Mouse (Mus musculus): ENCODE measurements around the gene Flrt1.
"Not testable (repeated sequence)": the region's sequence is repeated elsewhere in the genome, so short reads cannot be mapped to it uniquely, and the experiment has no call there.

Gene Flrt1

DNA sequence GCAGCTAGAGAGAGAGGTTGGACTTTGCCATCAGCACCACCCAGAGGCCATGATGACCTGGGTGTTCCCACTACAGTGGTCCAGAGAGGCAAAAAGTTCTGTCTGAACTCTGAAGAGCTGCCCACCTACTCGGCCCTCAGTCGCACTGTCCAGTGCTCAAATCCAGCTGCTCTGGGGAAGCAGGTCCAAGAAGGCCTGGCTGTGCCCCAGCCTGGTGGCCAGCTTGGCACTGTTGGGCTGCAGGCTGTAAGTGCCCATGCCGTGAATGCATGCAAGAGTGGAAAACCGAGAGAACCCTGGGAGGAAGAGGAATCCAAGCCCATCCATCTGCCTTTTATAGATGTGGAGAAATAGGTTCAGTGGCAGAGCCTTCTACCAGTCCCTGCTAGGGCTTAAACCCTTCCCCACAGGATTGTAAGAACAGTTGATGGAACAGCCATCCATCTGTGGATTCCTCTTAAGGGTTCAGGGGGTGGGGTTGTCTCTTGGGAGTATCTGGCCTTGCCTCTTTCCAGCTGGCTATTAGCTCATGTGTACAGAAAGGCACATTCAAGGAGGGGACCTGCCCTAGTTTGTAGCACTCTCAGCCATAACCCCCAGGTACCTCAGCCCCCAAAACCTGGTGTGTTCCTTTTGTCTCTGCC, 2.1 kb downstream of the Flrt1 start:
- no peak for DNase-seq (ENCODE audit: low spot score in 2 of 2)

DNA sequence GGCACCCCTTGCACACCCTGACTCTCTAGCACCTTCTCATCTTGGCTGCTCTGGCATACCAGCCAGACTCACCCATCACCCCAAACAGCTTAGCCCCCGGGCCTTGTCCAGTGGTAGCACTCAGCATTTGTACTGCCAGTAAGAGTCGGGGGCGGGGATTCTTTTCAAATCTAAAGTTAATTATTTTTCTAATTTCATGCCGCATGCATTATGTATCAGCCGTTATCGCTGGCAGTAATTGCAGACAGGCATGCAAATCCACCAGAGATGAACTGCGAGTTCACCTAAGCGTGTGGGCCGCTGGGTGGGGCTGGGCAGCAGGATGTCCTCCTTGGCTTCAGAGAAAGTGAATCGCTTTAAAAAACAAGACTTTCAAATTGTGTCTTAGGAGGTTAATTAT, 3.5 kb downstream of the Flrt1 start:
- DNase-seq (ENCODE audit: low spot score in 2 of 2), result no peak

DNA sequence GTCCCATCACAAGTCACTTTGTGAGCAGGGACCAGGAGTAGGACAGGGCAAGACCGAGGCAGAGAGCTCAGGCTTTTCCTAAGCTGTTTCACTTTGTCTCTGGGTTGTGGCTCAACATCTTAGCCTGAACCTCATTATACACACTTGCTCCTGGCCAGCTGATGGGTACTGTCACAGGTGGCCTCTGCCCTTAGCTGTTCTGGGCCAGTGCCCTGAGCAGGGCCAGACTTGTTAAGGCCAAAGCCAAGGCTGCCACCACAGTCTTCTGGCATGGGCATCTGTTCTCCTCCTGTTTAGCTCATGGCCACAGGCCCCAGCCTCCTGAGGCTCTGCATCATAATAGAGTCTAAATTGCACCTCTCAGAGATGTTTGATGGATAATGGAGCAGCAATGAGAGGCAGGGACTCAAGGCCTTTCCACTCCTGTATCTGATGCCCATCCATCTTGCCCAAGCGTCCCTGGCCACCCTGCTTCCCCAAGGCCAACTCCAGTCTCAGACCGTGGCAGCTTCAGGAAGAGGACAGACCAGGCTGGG, 5.8 kb downstream of the Flrt1 start:
- no peak for DNase-seq (ENCODE audit: low spot score in 2 of 2)

DNA sequence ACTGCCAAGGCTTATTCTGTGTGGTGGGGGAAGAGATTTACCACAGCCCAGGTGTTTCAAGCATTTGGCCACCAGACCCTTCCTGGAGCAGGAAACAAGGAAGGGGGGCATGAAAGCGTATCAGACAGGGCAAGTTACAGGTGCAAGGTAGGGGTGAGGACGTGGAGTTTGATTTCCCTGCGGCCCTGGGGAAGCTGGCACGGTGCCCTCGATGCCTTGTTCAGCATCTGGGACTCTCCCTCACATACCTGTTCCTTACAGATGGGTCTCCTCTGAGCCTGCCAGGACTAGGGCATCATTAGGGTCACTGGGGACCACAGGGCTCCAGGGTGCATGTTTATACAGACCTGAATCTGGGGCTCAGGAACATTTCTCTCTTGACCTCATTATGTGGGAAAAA, 12.8 kb downstream of the Flrt1 start:
- DNase-seq (ENCODE audit: low spot score in 2 of 2), result no peak

DNA sequence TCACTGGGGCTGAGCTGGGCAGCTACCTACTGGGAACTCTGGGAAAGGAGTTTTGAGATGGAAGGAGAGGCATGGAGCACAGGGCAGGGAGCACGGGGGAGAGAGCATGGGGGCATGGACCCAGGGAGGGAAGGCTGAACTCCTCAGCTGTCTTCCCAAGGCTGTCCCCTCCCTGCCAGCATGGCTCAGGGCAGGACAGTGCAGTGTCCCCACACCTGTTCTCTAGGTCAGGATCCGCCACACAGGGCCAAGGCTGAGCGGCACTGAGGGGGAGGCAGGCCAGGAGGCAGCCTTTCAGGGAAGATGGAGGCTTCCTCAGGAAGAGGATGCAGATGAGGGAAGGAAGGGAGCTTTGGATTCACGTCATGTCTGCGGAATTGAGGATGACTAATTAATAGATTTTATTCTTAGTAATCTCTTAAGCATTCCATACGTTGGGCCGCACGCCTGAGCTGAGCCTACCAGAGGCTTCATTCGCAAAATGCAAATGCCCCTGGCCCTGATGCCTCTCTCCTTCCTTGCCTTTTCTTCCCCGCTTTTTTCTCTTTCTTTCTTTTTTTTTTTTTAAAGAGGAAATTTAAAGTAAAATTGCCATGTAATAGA, 14.0 kb downstream of the Flrt1 start:
- no peak for DNase-seq (ENCODE audit: low spot score in 2 of 2)

DNA sequence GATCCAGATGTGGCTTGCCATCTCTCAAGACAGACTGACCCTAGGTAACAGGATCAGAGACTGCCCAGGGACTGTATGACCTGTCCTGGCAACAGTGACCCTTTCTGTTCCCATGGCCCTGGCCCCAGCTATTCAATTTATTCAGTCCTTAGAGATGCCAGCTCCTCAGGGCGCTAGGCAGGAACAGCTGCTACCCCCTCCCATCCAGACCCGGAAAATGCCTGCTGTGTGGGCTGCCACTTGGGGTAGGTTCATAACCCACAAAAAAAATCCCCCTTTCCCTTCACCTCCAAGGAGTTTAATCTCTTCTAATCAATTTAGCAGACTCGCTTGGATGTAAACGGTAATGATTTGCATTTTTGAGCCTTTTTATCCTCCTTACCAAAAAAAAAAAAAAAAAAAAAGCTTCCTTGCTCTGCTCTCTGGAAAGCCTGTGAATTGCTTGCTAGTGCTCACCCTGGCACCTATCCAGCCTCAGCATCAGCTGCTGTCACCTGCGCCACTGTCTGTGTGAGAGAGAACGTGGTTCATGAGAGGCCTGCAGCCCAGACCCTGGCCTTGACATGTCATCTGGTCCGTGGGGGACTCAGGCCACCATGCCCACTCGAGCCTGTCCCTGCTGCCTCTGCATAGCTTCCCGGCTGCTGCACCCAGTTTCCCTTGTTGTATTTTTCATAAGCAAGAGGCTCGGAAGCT, 15.0 kb downstream of the Flrt1 start:
- no peak for DNase-seq (ENCODE audit: low spot score in 2 of 2)

DNA sequence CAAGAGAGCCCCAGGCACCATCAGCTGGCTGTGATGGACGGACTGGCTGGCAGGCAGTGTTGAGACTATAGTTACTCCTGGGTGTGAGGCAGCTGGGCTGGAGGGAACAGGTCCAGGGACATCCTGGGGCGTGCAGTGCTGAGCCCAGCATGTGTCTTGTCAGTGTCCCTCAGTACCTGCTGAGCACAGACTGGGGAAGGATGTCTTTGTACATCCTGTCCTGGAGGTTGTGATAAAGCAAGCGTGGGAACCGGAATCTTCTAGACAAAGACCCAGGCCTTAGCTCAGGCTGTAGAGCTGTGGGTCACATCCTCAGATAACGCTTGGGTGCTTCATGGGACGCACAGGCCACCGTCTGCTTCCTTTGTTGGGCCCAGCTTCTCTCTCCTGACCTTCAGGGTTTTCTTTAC, 15.7 kb downstream of the Flrt1 start:
- no peak for DNase-seq (ENCODE audit: low spot score in 2 of 2)

DNA sequence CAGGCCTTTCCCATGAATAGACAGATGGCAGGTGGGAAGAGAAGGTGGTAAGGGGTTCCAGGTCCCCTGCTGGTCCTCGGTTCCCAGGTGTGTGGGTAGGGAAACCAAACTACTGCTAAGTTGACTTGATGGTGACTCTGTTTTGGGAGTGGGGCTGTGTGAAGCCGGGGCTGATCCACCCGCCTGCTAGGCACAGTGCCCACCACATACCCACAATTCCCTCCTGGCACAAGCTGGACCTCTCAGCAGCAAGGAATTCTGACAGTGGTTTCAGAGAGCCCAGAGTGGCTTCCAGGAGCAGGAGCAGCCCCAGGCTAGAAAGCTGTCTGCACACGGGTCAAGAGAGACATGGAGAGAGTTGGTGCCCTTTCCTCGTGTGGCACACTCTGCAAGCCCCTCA, 16.5 kb downstream of the Flrt1 start:
- no peak for DNase-seq (ENCODE audit: low spot score in 2 of 2)

DNA sequence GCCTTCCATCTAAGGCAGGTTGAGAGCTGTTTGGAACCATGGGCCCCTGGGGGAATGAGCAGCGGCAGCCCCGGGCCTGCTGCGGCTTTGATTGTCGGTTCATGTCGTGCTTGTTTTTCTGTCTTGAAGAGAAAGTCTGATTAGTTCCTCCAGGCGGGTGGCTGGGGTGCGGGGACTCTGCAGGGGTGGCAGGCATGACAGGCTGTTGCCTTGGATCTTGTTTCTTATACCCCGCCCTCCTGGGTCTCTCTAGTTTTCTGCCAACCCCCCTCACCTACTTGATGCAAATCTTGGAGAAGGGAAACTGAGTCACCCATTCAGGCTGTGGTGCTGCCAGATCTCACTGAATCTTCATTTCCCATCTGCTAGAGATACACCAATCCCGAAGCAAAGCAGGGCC, 17.0 kb downstream of the Flrt1 start:
- peak in 1 of 2 experiments; percentile 33 for DNase-seq (ENCODE audit: low spot score in 2 of 2)

DNA sequence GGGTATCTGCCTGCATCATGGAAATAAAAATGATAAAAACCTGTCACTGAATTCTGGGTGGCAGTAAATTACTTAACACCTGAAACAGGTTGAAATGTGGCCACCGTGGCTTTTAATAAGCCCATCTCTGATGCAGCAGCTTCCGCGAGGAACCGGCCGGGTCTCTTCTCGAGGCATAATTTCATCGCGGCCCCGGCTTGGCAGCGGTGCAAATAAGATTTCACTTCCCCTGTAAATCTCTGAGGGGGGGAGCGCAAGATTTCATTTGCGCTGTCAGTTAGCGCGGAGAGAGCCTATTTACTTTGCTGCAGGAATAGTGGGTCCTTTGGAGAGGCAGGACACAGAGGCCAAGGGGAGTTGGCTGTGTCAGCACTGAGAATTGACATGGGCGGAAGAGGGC, 20.8 kb downstream of the Flrt1 start:
- DNase-seq (ENCODE audit: low spot score in 2 of 2), result no peak

DNA sequence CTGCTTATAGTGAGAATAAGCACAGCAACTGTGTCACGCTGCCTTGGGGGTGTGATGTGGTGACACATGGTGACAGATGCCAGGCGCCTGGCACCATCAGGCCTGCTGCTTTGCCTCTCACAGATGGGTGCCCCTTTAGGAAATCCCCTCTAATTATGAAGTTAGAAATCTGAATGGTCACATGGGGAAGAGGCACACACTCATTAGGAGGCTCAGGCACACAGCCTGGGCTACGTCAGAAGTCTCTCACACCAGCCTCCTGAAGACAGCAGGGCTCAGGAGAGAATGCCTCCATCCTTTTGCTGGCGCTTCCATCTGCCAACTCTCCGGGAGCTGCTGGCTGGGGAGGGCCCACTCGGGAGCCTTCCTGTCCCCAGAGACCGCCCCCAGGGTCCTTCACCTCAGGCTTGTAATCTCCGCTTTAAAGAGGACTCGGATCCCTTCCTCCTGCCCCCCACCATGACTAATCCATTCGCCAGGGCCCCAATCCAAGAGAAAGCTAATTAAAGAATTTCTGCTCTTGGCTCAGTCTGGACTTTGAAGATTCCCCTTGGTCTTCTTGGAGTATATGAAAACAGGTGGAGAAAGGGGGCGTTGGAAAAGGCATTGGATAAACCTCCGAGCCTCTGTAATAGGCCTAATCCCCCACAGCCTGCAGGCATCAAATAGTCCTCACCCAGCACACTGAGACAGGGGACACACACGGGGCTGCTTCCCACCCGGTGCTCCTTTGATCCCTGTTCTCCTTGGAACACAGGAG, 22.3 kb downstream of the Flrt1 start:
- DNase-seq (ENCODE audit: low spot score in 2 of 2), result no peak

DNA sequence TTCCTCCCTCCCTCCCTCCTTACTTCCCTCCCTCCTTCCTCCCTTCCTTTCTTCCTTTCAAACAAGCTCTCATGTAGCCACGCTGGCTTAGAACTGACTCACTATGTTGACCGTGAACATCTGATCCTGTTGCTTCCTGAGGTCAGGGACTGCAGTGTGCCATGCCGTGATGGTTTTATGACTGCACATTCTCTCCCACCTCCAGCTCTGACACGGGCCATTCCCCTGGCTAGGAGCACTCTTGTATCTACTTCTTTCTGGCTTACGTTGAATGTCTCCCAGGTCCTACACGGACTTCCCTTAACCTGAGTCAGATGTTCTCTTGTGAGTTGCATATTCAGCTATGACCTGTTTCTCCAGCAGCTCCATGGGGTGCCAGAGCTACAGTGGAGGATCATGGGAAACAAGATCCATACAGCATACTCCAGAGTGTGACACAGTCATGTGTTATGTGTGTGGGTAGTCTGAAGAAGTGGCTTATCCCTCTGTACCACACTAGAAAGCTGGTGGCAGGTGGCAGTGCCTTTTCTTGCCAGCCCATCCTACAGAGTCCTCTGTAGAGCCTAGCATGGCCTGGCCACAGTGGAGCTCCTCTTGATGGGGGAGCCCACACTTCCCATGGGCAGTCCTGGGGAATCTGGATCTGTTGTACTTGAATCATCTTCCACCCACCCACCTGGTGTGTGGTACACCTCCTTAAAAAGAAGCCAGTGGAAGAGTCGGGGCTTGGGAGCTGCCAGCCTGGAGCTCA, 23.8 kb downstream of the Flrt1 start:
- DNase-seq (ENCODE audit: low spot score in 2 of 2), result no peak

DNA sequence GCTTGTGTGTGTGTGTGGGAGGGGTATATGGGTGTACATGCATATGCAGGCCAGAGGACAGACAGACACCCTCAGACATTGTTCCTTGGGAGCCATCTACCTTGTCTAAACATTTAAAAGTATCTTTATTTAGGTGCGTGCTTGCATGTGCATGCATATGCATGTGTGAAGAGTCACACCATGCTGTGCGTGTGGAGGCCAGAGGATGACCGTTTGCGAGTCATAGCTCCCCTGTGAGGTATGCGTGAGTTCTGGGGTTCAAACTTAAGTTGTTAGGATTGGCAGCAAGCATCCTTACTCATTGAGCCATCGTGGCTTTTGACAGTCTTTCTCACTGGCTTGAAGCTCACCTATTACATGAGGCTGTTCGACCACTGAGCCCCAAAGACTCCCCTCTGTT, 27.3 kb downstream of the Flrt1 start:
- no peak for DNase-seq (ENCODE audit: low spot score in 2 of 2)

DNA sequence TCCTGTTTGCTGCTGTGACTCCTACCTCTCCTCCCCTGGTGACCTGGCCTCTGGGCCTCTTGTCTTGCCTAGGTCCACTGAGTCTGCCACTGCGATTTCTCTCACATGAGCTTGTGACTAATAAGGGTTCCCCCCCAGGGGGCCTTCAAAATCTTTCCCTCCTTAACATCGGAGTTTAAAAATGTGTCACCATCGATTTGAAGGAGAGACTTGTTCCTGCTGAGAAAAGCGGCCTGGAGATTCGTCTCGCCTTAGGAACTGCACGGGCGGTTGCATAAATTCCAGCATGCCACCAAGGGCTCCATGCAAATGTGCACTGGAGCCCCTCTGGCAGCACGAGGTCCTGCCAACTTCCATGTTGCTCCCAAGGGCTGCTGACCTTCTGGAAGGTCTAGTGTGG, 27.9 kb downstream of the Flrt1 start:
- DNase-seq (ENCODE audit: low spot score in 2 of 2), result no peak

DNA sequence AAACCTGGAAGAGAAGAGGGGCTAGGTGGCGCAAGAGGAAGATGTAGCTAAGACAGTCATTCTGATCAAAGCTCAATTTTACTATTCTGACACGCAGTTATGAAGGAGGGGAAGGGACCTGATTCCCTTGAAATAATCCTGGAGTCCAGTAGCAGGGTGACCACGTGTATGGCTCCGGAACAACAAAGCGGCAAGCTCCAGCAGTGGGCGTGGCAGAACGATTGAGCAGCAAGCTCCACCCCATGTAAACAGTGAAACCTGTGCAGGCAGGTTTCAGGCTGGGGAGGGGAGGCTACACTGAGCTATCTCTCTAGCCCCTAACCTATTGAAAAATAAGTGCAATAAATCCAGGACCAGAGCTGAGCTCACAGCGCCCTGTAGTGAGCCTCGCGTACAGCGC, 30.2 kb downstream of the Flrt1 start:
- DNase-seq (ENCODE audit: low spot score in 2 of 2), result not testable (repeated sequence)

DNA sequence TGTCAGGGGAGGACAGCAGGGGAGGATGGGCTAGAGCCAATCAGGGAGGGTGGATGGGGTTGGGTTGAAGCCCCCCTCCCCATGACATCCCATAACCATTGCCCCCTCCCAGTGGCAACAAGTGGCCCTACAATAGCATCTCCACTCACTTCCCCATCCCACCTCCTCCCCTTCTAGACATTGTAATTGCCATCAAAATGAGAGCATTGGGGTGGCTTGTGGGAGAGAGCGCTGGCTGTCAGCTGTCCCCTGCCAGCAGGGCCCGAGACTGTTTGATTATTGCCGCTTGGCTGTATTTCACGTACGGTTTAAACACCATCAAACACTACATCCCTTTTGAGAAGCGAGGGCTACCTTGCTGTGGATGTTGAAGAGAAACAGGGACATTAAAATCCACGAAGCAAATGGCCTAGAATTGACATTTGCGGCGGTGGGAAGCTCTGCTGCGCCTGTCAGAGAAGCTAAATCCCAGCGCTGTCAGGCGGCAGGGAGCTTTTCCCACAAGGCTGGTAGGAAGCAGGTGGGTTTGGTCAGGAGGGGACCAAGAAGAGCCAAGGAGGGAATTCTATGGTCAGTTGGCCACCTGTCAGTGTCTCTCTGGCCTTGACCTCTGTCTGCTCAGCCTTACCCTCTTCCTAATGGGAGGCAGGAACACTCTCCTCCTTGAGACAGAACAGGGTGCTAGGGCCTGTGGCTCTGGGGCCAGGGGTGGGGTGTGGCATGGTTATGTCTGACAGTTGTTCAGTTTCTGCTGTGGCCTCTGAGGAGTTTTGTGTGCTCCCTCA, 31.3 kb downstream of the Flrt1 start:
- DNase-seq (ENCODE audit: low spot score in 2 of 2), result no peak

DNA sequence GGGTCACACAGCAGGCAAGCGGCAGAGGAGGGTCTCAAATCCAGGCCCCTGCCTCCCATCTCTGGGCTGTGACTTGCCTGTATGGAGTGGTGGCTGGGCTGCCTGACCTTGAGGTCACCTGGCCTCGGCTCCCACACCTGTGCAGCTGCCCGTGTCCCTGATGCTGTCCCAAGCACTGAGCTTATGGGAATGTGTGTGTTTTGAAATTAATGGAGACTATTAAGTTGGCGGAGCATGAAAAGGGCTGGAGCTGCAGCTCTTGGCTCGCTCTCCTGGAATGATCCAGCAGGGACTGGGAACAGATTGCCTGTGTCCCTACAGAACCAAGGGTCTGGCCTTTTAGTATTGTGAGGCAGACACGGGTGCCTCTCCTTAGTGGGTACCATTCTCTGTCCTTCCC, 33.3 kb downstream of the Flrt1 start:
- no peak for DNase-seq (ENCODE audit: low spot score in 2 of 2)

DNA sequence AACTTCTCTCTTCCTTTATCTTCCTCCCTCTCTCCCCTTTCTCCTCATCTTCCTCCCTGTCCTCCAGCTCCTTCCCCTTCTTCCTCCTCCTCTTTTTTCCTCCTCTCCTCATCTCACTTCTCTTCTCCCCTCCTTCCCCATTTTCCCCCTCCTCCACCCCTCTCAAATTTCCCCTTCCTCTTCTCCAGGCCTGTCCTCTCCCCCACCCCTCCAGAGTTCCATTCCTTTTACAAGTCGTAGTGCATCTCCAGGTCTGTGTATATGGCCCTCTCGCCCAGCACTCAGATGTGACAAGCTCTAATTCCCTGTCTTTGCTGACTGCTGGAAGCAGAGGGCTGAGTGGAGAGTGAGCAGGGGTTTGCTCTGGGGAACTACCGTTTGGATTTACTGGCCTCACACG, 34.8 kb downstream of the Flrt1 start:
- DNase-seq (ENCODE audit: low spot score in 2 of 2), result no peak

DNA sequence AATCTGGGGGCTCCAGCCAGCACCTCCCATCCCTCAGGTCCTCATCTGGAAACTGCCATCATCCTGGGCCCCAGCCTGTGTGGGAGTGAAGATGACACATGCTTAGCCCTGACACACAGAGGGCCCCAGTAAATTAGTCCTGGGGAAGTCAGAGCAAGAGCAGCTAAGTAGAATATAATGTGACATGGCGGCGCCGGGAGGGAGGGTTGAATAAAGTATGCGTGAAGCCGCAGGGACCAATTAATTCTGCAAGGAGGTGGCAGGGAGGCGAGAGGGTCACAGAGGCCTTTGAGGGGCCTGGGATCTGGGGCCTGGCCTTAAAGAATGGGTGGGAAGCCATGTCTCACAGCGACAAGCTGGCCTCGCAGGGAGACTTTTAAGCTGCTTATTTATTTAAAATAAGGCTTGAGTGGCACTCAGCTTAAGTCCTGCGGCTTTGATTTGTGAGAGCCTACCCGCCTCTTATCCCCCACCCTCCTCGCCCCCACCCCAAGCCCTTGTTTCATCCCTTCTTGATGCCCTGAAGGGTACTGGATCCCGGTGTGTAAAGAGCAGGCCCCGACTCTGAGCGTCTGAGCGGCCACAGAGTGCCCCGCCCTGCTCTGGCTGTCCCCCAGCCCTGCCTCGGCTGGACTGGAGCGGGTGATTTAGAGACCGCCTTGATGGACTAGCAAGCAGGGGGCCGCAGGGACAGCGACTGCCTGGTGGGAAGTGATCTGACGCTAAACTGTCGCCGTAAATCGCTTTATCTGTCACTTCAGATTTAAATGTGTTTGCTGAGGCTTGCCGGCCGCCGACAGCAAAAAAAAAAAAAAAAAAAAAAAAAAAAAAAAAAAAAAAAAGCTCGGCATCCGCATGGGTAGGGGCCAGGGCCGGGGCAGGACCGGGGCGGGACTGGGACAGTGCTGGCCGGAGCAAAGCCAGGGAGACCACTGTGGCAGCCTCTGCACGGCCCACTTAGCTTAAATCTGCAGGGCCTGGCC, 35.5 kb downstream of the Flrt1 start:
- DNase-seq (ENCODE audit: low spot score in 2 of 2), result no peak
